Mouse (Mus musculus): ENCODE measurements around the gene Metrn.

The Metrn gene

DNA sequence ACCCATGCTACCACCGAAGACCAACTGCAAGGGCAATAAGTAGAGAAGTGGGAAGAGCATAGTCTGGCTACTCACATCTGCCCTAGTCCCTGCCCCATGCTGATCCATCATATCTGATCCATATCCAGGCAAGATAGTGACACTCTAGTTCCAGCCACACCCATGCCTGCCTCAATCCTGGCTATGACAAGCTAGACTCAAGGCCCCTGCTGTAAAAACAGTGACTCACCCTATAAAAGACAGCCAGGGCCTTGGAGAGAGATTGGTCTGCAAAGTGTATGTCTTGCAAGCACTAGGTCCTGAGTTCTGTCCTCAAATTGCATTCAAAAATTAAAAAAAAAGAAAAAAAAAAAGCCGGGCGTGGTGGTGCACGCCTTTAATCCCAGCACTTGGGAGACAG is 9.6 kb upstream of the Metrn start:
- no peak for DNase-seq

DNA sequence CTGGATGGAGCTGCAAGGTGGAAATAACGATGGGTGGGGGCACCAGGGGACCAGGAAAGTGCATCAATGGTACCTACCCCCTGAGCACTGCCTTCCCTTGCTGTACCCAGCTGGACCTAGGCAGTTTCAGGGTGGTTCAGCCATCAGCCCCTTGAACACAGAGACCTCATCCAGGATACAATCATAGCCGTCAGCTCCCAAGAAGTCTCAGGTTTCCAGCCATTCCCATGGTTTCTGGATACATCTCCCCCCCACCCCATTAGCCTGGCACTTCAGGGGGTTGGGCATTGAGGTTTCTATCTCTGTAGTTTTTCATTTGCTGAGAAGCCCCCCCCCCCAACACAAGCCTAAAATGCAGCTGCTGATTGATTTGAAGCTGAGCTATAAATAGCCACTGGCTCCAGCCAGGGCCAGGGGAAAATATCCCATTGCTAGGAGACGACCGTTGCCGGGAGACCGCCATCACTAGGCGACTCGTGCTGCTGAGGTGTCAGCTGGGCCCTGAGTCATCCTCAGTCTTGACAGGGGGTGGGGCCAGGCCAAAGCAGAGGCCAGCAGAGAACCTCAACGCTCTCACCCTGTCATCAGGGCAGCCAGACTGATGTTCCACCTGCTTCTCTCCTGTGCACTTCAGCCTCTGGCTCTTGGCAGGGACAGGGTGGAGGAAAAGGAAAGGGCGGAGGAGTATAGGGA is 6.0 kb upstream of the Metrn start:
- DNase-seq, result no peak

- DNase-seq, result peak; percentile 76
These were observed 4.1 kb upstream of the Metrn start for GRCm38 (mm10) chr17:25801029-25801428.

DNA sequence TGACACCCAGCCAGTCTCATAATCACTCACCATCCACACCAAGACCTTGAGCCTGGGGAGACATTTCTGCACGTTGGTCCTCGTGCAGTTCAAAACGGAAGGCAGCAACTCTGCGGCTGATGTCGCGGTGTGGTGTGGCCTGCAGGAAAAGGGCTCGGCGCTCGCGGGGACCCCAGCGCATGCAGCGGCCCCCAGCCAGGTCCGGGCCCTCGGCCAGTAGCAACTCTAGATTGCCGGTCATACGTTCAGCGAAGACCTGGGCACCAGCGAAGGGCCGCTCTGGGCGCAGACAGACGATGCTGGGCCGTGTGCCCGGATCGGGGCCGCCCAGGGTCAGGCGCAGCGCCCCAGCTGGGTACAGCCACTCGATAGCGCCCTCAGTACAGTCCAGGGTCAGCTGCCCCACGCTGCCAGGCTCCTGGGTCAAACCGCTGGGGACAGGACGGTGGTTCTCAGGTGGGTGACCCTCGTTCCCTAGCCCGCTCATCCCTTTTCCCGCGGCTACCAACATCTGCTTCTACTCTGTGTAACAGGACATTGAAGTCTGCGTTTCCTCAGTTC is 645 bp downstream of the Metrn start:
- peak; percentile 54 for DNase-seq

DNA sequence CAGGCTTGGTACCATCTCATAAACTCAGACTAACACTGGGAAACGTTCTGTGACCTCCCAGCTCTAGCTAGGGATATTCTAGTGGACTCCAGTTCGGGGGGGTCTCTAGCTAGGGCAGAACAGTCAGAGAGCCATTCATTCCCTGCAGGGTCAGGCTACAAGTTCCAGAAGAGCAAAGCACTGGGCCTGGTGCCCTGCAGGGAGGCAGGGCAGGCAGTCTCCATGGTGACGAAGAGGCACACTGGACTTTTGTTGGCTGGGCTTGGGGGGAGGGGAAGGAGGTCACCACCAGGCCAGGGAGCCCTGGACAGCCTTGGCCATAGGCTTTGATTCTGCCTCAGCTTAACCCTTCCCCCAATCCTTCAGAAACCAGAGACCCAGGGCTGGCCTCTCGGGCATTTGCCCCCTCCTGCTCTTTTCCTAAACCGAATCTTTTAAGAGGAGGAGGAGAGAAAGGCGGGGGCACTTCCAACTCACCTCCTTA is 1.3 kb downstream of the Metrn start, which contains the start of gene AC134908.4:
Gene AC134908.4 (minus strand): TSS at position 51 of the 484 bp plus-strand sequence.
- DNase-seq, result peak; percentile 72

DNA sequence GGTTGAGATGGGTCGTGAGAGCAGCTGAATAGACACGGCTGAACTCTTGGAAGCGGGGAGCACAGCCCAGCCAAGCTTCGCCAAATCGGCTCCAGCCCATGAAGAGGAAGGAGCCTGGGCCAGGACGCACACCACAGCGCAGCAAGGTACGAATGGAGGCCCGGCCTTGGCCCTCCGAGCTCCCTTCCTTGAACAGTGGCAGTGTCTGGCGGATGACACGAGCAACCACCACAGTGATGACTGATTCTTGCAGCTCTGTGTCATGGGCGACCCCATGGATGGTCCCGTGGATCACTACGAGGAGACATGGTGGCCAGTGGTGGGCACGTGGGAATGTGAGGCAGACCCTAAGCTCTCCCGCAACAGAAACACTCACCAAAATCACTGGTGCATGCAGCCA is 1.9 kb downstream of the Metrn start:
- no peak for DNase-seq

GRCm38 (mm10) chr17:25794197-25794596 is 2.7 kb downstream of the Metrn start:
- DNase-seq, result peak; percentile 29

- DNase-seq, result peak; percentile 95
These were observed 4.3 kb downstream of the Metrn start, which contains the start of gene Fam173a for GRCm38 (mm10) chr17:25792615-25793014. Fam173a (minus strand) TSS chr17:25792901.

- DNase-seq, result peak; percentile 90
These were observed 5.0 kb downstream of the Metrn start for GRCm38 (mm10) chr17:25791843-25792527.

- peak; percentile 24 for DNase-seq
These were observed 5.6 kb downstream of the Metrn start for GRCm38 (mm10) chr17:25791320-25791842.

DNA sequence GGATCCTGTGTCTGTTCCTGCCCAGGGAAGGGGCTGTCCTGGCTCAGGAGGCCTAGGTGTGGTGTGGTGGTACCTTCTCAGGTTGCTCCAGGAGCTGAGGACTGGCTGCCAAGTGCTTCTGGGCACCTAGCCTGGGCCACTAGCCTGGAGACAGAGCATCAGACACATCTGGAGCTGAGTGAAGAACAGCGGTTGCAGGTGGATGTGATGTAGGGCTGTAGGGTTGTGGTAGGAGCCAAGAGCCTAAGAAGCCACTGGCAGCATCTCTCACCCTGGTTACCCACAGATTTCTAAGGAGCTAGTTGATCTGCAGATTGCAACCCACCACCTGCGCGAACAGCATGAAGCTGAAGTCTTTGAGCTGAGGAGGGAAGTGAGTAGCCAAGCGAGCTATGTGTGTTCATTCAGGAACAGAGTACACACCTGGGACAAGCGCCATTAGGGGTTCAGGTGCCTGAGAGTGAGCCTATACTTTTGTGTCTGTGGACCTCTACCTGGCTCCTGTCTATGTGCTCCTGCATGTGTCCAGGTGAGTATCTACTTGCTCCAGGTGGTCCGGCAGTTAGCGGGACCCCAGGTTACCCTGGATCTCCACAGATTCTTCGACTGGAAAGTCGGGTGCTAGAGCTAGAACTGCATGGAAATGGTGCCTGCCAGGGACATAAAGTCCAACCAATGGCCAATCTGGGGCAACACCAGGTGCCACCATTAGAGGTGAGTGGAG is 10.0 kb downstream of the Metrn start:
- DNase-seq, result no peak

DNA sequence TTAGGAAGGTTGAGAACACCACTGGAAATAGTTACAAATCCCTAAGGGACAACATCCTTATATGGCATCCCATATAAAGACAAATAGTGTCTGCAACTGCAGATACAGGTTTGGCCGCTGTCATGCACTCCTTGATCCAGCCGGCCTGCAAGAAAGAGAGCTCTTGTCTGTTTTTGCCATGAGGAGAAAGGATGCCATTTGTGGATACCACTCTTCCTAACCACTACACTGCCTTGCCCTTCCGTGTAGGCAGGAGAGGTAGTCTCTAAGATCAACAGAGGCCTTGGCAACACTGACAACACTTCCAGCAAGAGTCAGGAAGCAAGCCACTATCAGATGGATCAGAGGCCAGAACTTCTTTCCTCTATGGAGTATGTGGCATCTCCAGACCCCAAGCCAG is 10.7 kb downstream of the Metrn start, which contains the start of gene Ccdc78:
Gene Ccdc78 (plus strand): TSS at position 301 of the 400 bp plus-strand sequence.
- DNase-seq, result no peak

DNA sequence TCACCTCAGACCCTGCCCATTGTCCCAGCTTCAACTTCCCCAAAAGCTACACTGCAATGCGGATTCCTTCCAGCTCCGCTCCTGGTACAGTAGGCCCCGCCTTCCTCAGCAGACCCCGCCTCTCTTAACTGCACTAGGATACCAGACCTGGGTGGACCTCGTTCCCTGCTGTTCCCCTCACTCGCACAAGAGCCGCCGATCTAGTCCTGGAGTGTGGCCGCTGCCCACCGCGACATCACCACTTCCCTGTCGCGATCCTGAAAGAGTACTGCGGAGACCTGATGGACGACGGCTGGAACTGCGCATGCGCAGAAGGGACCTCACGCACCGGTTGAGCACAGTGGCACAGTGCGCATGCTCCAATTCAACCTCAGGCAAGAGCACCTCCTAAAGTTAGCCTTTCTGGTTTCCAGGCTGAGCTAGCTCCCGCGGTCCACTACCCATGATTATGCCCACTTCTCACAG is 11.6 kb downstream of the Metrn start, which contains the start of gene Haghl:
Gene Haghl (minus strand): TSS at position 393 of the 465 bp plus-strand sequence.
- peak; percentile 98 for DNase-seq

GRCm38 (mm10) chr17:25783861-25784574 is 12.9 kb downstream of the Metrn start:
- DNase-seq, result no peak

DNA sequence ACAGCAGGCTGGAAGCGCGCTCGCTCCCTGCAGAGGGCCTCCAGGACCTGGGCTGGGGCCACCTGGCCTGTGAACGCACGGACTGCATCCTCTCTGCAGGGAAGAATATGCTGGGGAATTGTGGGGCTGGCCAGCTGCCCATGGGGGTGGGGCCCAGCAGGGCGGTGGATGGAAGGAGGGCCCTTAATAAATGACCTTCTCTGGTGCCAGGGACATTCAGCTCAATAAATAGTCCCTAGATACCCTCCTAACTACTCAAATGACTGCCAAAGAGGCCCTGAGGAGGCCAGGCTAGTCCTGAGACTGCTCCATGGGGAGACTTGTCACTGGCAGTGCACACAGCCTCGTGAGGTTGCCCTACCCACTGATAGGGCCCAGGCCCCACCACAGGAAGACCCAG is 13.8 kb downstream of the Metrn start:
- peak; percentile 57 for DNase-seq

- no peak for DNase-seq
These were observed 15.6 kb downstream of the Metrn start for GRCm38 (mm10) chr17:25781339-25781738.

- DNase-seq, result no peak
These were observed 19.0 kb downstream of the Metrn start for GRCm38 (mm10) chr17:25777948-25778347.

DNA sequence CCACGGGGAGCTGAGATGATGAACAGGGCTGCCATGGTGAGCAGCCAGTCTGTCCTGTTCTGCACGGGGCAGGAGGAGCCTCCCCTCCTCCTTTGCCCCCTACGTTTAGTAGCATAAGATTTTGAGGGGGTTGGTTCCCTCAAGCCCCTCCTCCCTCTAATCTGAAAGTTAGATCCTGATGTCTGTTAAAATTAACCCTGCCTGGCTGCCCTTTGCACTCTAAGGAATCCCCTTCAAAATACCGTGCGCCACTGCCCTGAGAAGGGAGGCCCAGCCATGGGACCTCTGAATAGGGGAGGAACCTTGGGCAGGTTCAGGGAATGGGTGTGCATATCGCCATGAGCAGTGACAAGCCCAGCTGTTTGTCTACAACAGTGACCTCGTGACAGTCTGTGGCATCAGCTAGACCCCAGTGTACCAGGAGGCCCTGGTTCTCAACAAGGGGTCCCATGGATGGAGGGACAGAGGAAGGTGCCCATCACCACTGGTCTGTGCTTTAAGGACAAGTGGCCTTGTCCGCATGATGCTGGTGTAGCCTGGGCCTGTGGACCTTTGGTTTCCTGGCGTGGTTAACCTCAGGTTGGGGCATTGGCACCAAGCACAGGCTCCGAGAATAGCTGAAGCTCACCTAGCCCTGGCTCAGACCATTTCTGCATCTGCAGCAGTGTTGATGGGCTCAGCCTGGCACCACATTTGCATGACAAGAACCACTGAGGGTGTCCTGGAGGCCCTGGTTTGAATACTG is 21.4 kb downstream of the Metrn start:
- DNase-seq, result peak; percentile 29

GRCm38 (mm10) chr17:25773549-25774120 is 23.3 kb downstream of the Metrn start, which contains the start of gene Narfl:
Narfl (plus strand) TSS chr17:25773776.
- peak; percentile 99 for DNase-seq

DNA sequence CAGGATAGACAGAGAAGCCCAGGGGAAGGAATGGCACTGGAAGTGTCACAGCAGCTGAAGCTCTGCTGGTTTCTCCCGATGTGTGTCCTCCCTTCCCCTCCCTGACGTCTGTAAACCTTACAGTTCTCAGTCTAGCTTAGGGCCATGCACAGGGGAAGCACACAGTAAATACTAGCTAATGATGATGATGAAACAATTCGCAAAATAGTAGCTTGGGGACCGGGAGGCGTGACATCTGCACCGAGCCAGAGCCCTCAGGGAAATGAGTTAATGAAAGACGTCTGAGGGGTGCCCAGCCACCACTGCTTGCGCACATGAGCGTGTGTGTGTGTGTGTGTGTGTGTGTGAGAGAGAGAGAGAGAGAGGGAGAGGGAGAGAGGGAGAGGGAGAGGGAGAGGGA is 27.6 kb downstream of the Metrn start:
- no peak for DNase-seq

DNA sequence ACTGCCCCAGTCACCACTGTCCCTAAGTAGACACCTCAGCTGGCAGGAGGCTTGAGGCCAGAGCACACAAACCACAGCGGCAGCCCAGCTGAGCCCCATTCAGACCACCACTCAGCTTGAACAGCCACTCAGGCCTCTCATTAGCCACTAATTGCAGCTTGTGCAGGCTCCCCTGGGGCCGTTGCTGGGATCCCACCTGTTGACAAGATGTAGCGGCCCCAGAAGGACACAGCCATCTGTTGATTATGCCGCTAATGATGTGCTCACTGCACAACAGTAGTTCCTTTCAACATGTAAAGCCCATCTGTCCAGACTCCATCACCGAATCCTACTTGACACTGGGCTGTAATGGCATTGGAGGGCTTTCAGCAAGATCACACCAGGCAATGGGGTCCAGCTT is 31.1 kb downstream of the Metrn start:
- no peak for DNase-seq

All from kidney, postnatal 10 days (tissue).